Mouse (Mus musculus): ENCODE data around the gene Cenpx. TPM values are rescaled to one million over a fixed set of nuclear protein-coding genes. Genes with fewer than 3 reads are reported as not detected.

Gene Cenpx
- polyA plus RNA-seq, 1 experiment from 2014 or later: 118 TPM

- ATAC-seq (replicated peaks; ENCODE audit: insufficient number of reproducible peaks, low FRiP score, low TSS enrichment, low read depth): peak; percentile 41
- 7% methylated on average over 8 of the region's 8 CpGs for WGBS
- Histone ChIP-seq H3K27ac (replicated peaks; ENCODE audit: low read depth, low read length) (peak overlapping the region; percentile 62), H3K4me3 (ENCODE audit: low read depth, low read length) (no peak overlapping the region), H3K4me1 (ENCODE audit: control insufficient read depth, insufficient read depth, low read length) (peaks cover 32% of the 10 kb centered on the region), H3K36me3 (replicated peaks; ENCODE audit: control insufficient read depth, insufficient read depth, low read depth, low read length) (no peaks in the 10 kb centered on the region; the same call in none of the 2 replicates), H3K4me2 (ENCODE audit: low read depth, low read length) (peak overlapping the region; percentile 23; the same call in 1 of the 2 replicates), H3K9ac (replicated peaks; ENCODE audit: low read length) (peak overlapping the region; percentile 47; the same call in 1 of the 2 replicates), H3K27me3 (ENCODE audit: control insufficient read depth, insufficient read depth, low read length) (no peaks in the 10 kb centered on the region), H3K9me3 (replicated peaks; ENCODE audit: control insufficient read depth, low read length) (no peaks in the 10 kb centered on the region)
- peak; percentile 60 for DNase-seq (ENCODE audit: low spot score)
These were observed 8.8 kb downstream of the Cenpx start for GRCm38 (mm10) chr11:120704486-120705325.

GRCm38 (mm10) chr11:120703696-120704454 is 9.7 kb downstream of the Cenpx start:
- peak overlapping the region; percentile 3; the same call in 1 of the 2 replicates for H3K4me2 ChIP-seq (ENCODE audit: low read depth, low read length)
- H3K4me1 ChIP-seq (ENCODE audit: control insufficient read depth, insufficient read depth, low read length): peaks cover 32% of the 10 kb centered on the region
- DNase-seq (ENCODE audit: low spot score) (no peak), ATAC-seq (replicated peaks; ENCODE audit: insufficient number of reproducible peaks, low FRiP score, low TSS enrichment, low read depth) (peak; percentile 11; the same call in 1 of the 2 replicates)
- WGBS: 34% methylated on average over 15 of the region's 15 CpGs
- no peaks in the 10 kb centered on the region for H3K9me3 ChIP-seq (replicated peaks; ENCODE audit: control insufficient read depth, low read length)
- H3K27ac ChIP-seq (replicated peaks; ENCODE audit: low read depth, low read length): peak overlapping the region; percentile 62
- H3K9ac ChIP-seq (replicated peaks; ENCODE audit: low read length): peak overlapping the region; percentile 46
- H3K36me3 ChIP-seq (replicated peaks; ENCODE audit: control insufficient read depth, insufficient read depth, low read depth, low read length): no peaks in the 10 kb centered on the region; the same call in none of the 2 replicates
- H3K27me3 ChIP-seq (ENCODE audit: control insufficient read depth, insufficient read depth, low read length): no peaks in the 10 kb centered on the region
- H3K4me3 ChIP-seq (ENCODE audit: low read depth, low read length): no peak overlapping the region

GRCm38 (mm10) chr11:120697741-120698140 is 15.8 kb downstream of the Cenpx start:
- Histone ChIP-seq H3K9ac (replicated peaks; ENCODE audit: low read length) (no peak overlapping the region), H3K4me1 (ENCODE audit: control insufficient read depth, insufficient read depth, low read length) (no peaks in the 10 kb centered on the region), H3K9me3 (replicated peaks; ENCODE audit: control insufficient read depth, low read length) (no peaks in the 10 kb centered on the region), H3K27me3 (ENCODE audit: control insufficient read depth, insufficient read depth, low read length) (no peaks in the 10 kb centered on the region), H3K4me2 (ENCODE audit: low read depth, low read length) (no peak overlapping the region), H3K36me3 (replicated peaks; ENCODE audit: control insufficient read depth, insufficient read depth, low read depth, low read length) (no peaks in the 10 kb centered on the region; the same call in none of the 2 replicates), H3K4me3 (ENCODE audit: low read depth, low read length) (no peak overlapping the region), H3K27ac (replicated peaks; ENCODE audit: low read depth, low read length) (no peak overlapping the region)
- DNase-seq (ENCODE audit: low spot score) (no peak), ATAC-seq (replicated peaks; ENCODE audit: insufficient number of reproducible peaks, low FRiP score, low TSS enrichment, low read depth) (no peak)
- 52% methylated on average over 10 of the region's 10 CpGs for WGBS

- DNase-seq (ENCODE audit: low spot score): no peak
- no peaks in the 10 kb centered on the region; the same call in none of the 2 replicates for H3K36me3 ChIP-seq (replicated peaks; ENCODE audit: control insufficient read depth, insufficient read depth, low read depth, low read length)
- 93% methylated on average over 6 of the region's 6 CpGs for WGBS
These were observed 17.0 kb downstream of the Cenpx start for GRCm38 (mm10) chr11:120696568-120696967.

GRCm38 (mm10) chr11:120695641-120696040 is 17.9 kb downstream of the Cenpx start:
- H3K9me3 ChIP-seq (replicated peaks; ENCODE audit: control insufficient read depth, low read length): no peaks in the 10 kb centered on the region
- 42% methylated on average over 12 of the region's 12 CpGs for WGBS
- no peak overlapping the region for H3K4me2 ChIP-seq (ENCODE audit: low read depth, low read length)
- DNase-seq (ENCODE audit: low spot score): peak; percentile 49
- no peak overlapping the region for H3K4me3 ChIP-seq (ENCODE audit: low read depth, low read length)
- H3K9ac ChIP-seq (replicated peaks; ENCODE audit: low read length): no peak overlapping the region; the same call in 1 of the 2 replicates
- no peaks in the 10 kb centered on the region for H3K27me3 ChIP-seq (ENCODE audit: control insufficient read depth, insufficient read depth, low read length)
- no peaks in the 10 kb centered on the region; the same call in none of the 2 replicates for H3K36me3 ChIP-seq (replicated peaks; ENCODE audit: control insufficient read depth, insufficient read depth, low read depth, low read length)
- H3K27ac ChIP-seq (replicated peaks; ENCODE audit: low read depth, low read length): peak overlapping the region; percentile 43; the same call in 1 of the 2 replicates
- H3K4me1 ChIP-seq (ENCODE audit: control insufficient read depth, insufficient read depth, low read length): no peaks in the 10 kb centered on the region
- ATAC-seq (replicated peaks; ENCODE audit: insufficient number of reproducible peaks, low FRiP score, low TSS enrichment, low read depth): peak; percentile 57; the same call in 1 of the 2 replicates

More at GRCm38 (mm10) chr11:120696568-120696967, 17.0 kb downstream of the Cenpx start:
- no peak for ATAC-seq (replicated peaks; ENCODE audit: insufficient number of reproducible peaks, low FRiP score, low TSS enrichment, low read depth)
- Histone ChIP-seq H3K4me1 (ENCODE audit: control insufficient read depth, insufficient read depth, low read length) (no peaks in the 10 kb centered on the region), H3K9ac (replicated peaks; ENCODE audit: low read length) (no peak overlapping the region), H3K4me2 (ENCODE audit: low read depth, low read length) (no peak overlapping the region), H3K27ac (replicated peaks; ENCODE audit: low read depth, low read length) (no peak overlapping the region), H3K9me3 (replicated peaks; ENCODE audit: control insufficient read depth, low read length) (no peaks in the 10 kb centered on the region), H3K4me3 (ENCODE audit: low read depth, low read length) (no peak overlapping the region), H3K27me3 (ENCODE audit: control insufficient read depth, insufficient read depth, low read length) (no peaks in the 10 kb centered on the region)

- 41% methylated on average over 4 of the region's 4 CpGs for WGBS
- H3K4me2 ChIP-seq (ENCODE audit: low read depth, low read length): no peak overlapping the region
These were observed 18.4 kb downstream of the Cenpx start for GRCm38 (mm10) chr11:120695184-120695583.

GRCm38 (mm10) chr11:120693461-120693860 is 20.1 kb downstream of the Cenpx start:
- Histone ChIP-seq H3K9me3 (replicated peaks; ENCODE audit: control insufficient read depth, low read length) (no peaks in the 10 kb centered on the region), H3K27ac (replicated peaks; ENCODE audit: low read depth, low read length) (no peak overlapping the region), H3K36me3 (replicated peaks; ENCODE audit: control insufficient read depth, insufficient read depth, low read depth, low read length) (no peaks in the 10 kb centered on the region; the same call in none of the 2 replicates), H3K27me3 (ENCODE audit: control insufficient read depth, insufficient read depth, low read length) (no peaks in the 10 kb centered on the region), H3K4me1 (ENCODE audit: control insufficient read depth, insufficient read depth, low read length) (no peaks in the 10 kb centered on the region), H3K4me3 (ENCODE audit: low read depth, low read length) (no peak overlapping the region), H3K4me2 (ENCODE audit: low read depth, low read length) (no peak overlapping the region), H3K9ac (replicated peaks; ENCODE audit: low read length) (no peak overlapping the region)
- 76% methylated on average over 3 of the region's 3 CpGs for WGBS
- no peak for DNase-seq (ENCODE audit: low spot score)
- no peak for ATAC-seq (replicated peaks; ENCODE audit: insufficient number of reproducible peaks, low FRiP score, low TSS enrichment, low read depth)

More at GRCm38 (mm10) chr11:120695184-120695583, 18.4 kb downstream of the Cenpx start:
- Histone ChIP-seq H3K4me1 (ENCODE audit: control insufficient read depth, insufficient read depth, low read length) (no peaks in the 10 kb centered on the region), H3K9me3 (replicated peaks; ENCODE audit: control insufficient read depth, low read length) (no peaks in the 10 kb centered on the region), H3K27me3 (ENCODE audit: control insufficient read depth, insufficient read depth, low read length) (no peaks in the 10 kb centered on the region), H3K36me3 (replicated peaks; ENCODE audit: control insufficient read depth, insufficient read depth, low read depth, low read length) (no peaks in the 10 kb centered on the region; the same call in none of the 2 replicates), H3K9ac (replicated peaks; ENCODE audit: low read length) (no peak overlapping the region), H3K27ac (replicated peaks; ENCODE audit: low read depth, low read length) (0 out of 2 replicates have a peak overlapping the region, but pooled peaks have one; percentile 43), H3K4me3 (ENCODE audit: low read depth, low read length) (no peak overlapping the region)
- ATAC-seq (replicated peaks; ENCODE audit: insufficient number of reproducible peaks, low FRiP score, low TSS enrichment, low read depth) (peak; percentile 64), DNase-seq (ENCODE audit: low spot score) (peak; percentile 39)

All from embryonic facial prominence, embryonic 11.5 days (tissue).